Mouse (Mus musculus) ES-E14 (cell line): ENCODE measurements around the gene Nanog.

Source experiments
- CHD2 ChIP-seq: IDR thresholded peaks from 2 replicates; pipeline ENCODE4 v1.6.1; 2014; ENCODE audit warnings: mild to moderate bottlenecking, low read depth, low read length, inconsistent platforms
- HCFC1 ChIP-seq: IDR thresholded peaks from 2 replicates; pipeline ENCODE4 v1.6.1; 2012; ENCODE audit warnings: low read length, inconsistent platforms, borderline replicate concordance; ENCODE audit not compliant: insufficient read depth
- MAFK ChIP-seq: IDR thresholded peaks from 2 replicates; pipeline ENCODE4 v1.6.1; 2014; ENCODE audit warnings: mild to moderate bottlenecking, low read depth, low read length, inconsistent platforms; ENCODE audit not compliant: insufficient read depth
- ZC3H11A ChIP-seq: IDR thresholded peaks from 2 replicates; pipeline ENCODE4 v1.6.1; 2012; ENCODE audit warnings: low read depth, mild to moderate bottlenecking, inconsistent platforms, low read length, borderline replicate concordance
- ZNF384 ChIP-seq: IDR thresholded peaks from 2 replicates; pipeline ENCODE4 v1.6.1; 2012; ENCODE audit warnings: low read depth, low read length, inconsistent platforms

DNA sequence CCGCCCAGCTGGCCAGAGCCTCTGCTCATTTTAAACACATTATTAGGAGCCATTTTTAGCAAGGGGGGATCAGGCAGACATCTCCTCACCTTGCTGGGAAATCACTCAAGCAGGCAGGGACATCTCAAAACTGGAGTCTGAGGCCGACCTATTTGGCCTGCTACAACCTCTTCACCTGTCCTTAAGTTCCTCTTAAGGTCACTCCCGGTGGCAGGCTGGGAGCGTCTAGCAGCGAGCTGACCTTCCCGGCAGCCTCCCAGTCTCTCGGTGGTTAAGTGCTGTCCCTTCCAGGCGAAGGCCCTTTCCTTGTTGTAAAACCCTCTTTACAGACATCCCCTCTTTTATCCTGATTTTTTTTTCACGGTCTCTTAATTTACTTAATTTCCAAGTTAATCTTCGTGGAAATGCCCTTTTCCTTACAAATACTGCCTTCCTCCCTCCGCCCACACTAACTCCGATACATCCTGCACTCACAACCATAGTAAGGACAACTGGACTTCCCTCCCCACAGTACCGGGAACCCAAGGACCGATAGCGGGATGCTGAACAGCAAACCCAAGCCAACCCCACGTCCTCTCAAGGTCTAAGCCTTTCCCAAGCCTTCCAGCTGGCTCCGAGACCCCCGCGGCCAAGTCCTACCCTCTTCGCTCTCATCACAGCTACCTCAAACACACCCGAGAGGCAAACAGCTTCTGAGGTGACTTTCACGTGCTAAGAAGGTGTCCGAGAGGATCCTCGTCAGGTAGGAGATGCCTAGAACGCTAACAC, 34.4 kb downstream of the Nanog start:
- TF ChIP-seq MAFK (no peak), HCFC1 (no peak), ZC3H11A (no peak), ZNF384 (no peak), CHD2 (no peak)
